Mouse (Mus musculus) heart, embryonic 11.5 days (tissue): ENCODE measurements around the gene Cox20. TPM values are rescaled to one million over a fixed set of nuclear protein-coding genes. Genes with fewer than 3 reads are reported as not detected.
A peak's percentile ranks its signal among the peaks of the same experiment; 100 is the strongest.
"Not testable (repeated sequence)": the region's sequence is repeated elsewhere in the genome, so short reads cannot be mapped to it uniquely, and the experiment has no call there.

Experiments used
- ATAC-seq: fragments of 200-750 bp; cut with Nextera tagmentation; replicated peaks from 2 replicates; pipeline ENCODE4 v1.8.0; 2017; ENCODE audit warnings: moderate library complexity; ENCODE audit not compliant: insufficient number of reproducible peaks, low FRiP score, low TSS enrichment
- H3K27ac ChIP-seq: fragments of 300-500 bp; sonication (generic); 2 replicates; pipeline ENCODE4 v1.5.1; 2014; ENCODE audit warnings: mild to moderate bottlenecking, low read depth, low read length
- H3K27me3 ChIP-seq: fragments of 300-500 bp; sonication (generic); 2 replicates; pipeline ENCODE4 v1.6.1; 2014; ENCODE audit warnings: mild to moderate bottlenecking, low read length, mixed read lengths; ENCODE audit not compliant: control insufficient read depth, insufficient read depth
- H3K36me3 ChIP-seq: fragments of 300-500 bp; sonication (generic); 2 replicates; pipeline ENCODE4 v1.6.1; 2014; ENCODE audit warnings: mild to moderate bottlenecking, low read length, moderate library complexity, mixed read lengths; ENCODE audit not compliant: control insufficient read depth, insufficient read depth
- H3K4me1 ChIP-seq: fragments of 300-500 bp; sonication (generic); 2 replicates; pipeline ENCODE4 v1.6.1; 2014; ENCODE audit warnings: low read length; ENCODE audit not compliant: control insufficient read depth, insufficient read depth
- H3K4me2 ChIP-seq: fragments of 300-500 bp; sonication (generic); 2 replicates; pipeline ENCODE4 v1.6.1; 2014; ENCODE audit warnings: mild to moderate bottlenecking, moderate library complexity
- H3K4me3 ChIP-seq: fragments of 300-500 bp; sonication (generic); 2 replicates; pipeline ENCODE4 v1.5.1; 2014; ENCODE audit warnings: low read depth, low read length
- H3K9ac ChIP-seq: fragments of 300-500 bp; sonication (generic); 2 replicates; pipeline ENCODE4 v1.6.1; 2014; ENCODE audit warnings: mild to moderate bottlenecking, low read depth, low read length, moderate library complexity
- H3K9me3 ChIP-seq: fragments of 300-500 bp; sonication (generic); replicated peaks from 2 replicates; pipeline ENCODE4 v1.6.1; 2016; ENCODE audit warnings: low read length; ENCODE audit not compliant: control insufficient read depth
- WGBS: fragments of 180-500 bp; shearing (Covaris S2); extraction: QIAGEN DNeasy Blood & Tissue Kit; methylation state at CpG from one replicate; pipeline ENCODE4 v1.1.7; 2014; ENCODE audit not compliant: insufficient replicate concordance; 5-methylcytosine and 5-hydroxymethylcytosine counted together
- polyA plus RNA-seq: library from polyadenylated mRNA; unstranded; fragments of >200 nt; fragmentation: Nextera tagmentation; extraction: Ambion mirVana; gene quantifications from 2 replicates; pipeline ENCODE4 v1.2.1, GENCODE M21; 2014

The Cox20 gene
- polyA plus RNA-seq, result 174 and 178 TPM in 2 replicates

DNA sequence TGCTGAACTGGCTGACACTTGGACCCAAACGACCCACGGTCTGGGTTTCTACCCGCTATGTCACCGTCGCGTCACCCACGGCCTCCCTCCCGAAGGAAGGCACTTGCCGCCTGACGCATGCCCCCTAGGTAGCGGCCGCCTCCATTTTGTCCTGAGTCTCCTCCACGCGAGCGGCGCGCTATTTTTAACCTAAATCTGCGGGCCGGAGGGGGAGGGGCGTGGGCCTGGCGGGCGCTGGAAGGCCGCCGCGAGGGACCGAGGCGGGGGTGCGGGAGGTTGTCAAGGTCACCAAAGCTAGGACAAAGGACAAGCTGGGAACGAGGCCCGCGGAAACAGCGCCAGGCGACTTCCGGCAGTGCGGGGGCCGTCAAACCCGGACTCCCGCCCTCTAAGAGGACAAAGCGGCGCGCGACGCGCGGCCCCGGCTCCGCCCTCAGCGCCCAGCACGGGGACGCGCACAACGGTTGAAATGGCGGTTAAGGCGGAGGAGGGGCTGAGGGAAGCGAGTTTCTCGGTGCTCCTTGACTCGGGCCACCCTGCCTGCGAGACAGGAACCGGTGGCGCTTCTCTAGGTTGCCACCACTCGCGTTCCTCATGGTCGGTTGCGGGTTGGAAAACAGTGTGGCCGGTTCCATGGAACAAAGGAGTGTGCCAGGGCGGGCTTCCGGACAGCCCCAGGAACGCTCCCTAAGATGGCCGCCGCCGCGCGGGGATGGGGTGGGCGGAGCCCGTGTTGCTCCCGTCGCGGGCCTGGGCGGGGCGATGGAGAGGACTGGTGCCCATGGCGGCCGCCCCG lies at the start of gene Cox20:
Gene Cox20, plus strand, starts transcription at position 742 of the 796 bp plus-strand sequence.
- peaks cover 14% of the 10 kb centered on the region for H3K36me3 ChIP-seq
- peak within 1 kb of the TSS; percentile 59 for H3K4me3 ChIP-seq
- peak within 1 kb of the TSS; percentile 100 for H3K27ac ChIP-seq
- H3K9me3 ChIP-seq, result no peaks in the 10 kb centered on the region
- H3K4me1 ChIP-seq, result 0 out of 2 replicates have a peak, but pooled peaks cover 10% of the 10 kb centered on the region
- no peaks in the 10 kb centered on the region for H3K27me3 ChIP-seq
- H3K4me2 ChIP-seq, result peak within 1 kb of the TSS; percentile 74
- peak; percentile 95 for ATAC-seq
- WGBS, result under 1% methylated on average over 78 of the region's 83 CpGs
- H3K9ac ChIP-seq, result peak within 1 kb of the TSS; percentile 96

DNA sequence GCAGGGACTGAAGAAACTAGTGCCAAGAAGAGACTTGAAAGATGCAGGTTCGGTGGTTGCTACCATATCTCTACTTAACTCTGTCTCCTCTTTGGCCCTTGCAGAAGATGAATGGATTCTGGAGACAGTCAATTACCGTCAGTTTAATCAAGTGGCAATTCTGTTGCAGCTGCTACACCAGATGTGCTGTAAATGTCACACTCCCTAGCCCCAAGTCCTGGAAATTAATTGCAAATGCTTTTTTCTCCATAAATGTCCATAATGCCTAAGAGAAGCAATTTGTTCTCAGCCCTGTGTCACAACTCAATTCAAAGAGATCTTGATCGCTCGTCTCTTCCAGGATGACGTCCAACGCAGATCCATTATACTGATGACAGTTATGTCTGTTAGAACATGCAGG lies 48.3 kb upstream of the Cox20 start:
- ATAC-seq, result no peak
- Histone ChIP-seq H3K4me1 (no peaks in the 10 kb centered on the region), H3K27ac (no peak overlapping the region), H3K36me3 (no peaks in the 10 kb centered on the region), H3K9me3 (no peaks in the 10 kb centered on the region), H3K4me2 (no peak overlapping the region), H3K4me3 (no peak overlapping the region), H3K9ac (no peak overlapping the region), H3K27me3 (no peaks in the 10 kb centered on the region)
- WGBS, result 81% methylated on average over 6 of the region's 6 CpGs

DNA sequence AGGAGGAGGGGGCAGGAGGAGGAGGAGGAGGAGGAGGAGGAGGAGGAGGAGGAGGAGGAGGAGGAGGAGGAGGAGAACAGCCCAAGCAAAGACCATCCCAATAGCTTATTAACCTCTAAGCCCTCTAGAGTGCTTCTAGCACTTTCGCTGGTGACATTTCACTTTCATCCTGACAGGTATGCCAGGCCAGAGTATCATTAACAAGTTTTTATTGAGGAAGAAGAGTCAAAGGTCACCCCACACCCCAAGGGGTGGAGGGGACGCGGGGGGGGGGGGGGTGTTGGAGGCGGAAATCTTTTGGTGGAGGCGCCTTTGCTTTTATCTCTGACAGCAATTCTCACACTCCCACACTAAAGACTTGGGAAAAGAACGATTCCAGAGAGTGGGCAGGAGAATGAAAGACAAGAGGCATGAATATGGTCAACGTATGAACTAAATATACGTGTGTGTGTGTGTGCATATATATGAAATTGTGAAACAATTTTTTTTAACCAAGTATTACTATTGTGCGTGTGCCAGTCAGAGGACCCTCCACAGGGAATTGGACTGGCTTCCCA lies 43.7 kb upstream of the Cox20 start:
- no peaks in the 10 kb centered on the region for H3K36me3 ChIP-seq
- no peaks in the 10 kb centered on the region for H3K4me1 ChIP-seq
- H3K9ac ChIP-seq, result peak overlapping the region; percentile 88; the same call in 1 of the 2 replicates
- H3K27me3 ChIP-seq, result no peaks in the 10 kb centered on the region
- 42% methylated on average over 9 of the region's 9 CpGs for WGBS
- H3K4me2 ChIP-seq, result peak overlapping the region; percentile 85
- H3K9me3 ChIP-seq, result no peaks in the 10 kb centered on the region
- no peak for ATAC-seq
- H3K27ac ChIP-seq, result no peak overlapping the region
- H3K4me3 ChIP-seq, result peak overlapping the region; percentile 69; the same call in 1 of the 2 replicates

- H3K4me3 ChIP-seq, result peak overlapping the region; percentile 69
- no peaks in the 10 kb centered on the region for H3K36me3 ChIP-seq
- no peaks in the 10 kb centered on the region for H3K27me3 ChIP-seq
- H3K9me3 ChIP-seq, result no peaks in the 10 kb centered on the region
- WGBS, result 8% methylated on average over 11 of the region's 11 CpGs
- H3K4me1 ChIP-seq, result no peaks in the 10 kb centered on the region
- ATAC-seq, result no peak
- peak overlapping the region; percentile 59; the same call in 1 of the 2 replicates for H3K27ac ChIP-seq
- peak overlapping the region; percentile 85 for H3K4me2 ChIP-seq
- peak overlapping the region; percentile 88 for H3K9ac ChIP-seq
Measured at GRCm38 (mm10) chr1:178275738-178276053, 43.2 kb upstream of the Cox20 start.

GRCm38 (mm10) chr1:178276054-178276911 lies 42.6 kb upstream of the Cox20 start:
- Histone ChIP-seq H3K27me3 (no peaks in the 10 kb centered on the region), H3K36me3 (no peaks in the 10 kb centered on the region), H3K9me3 (no peaks in the 10 kb centered on the region), H3K4me1 (no peaks in the 10 kb centered on the region), H3K27ac (peak overlapping the region; percentile 59; the same call in 1 of the 2 replicates), H3K9ac (peak overlapping the region; percentile 88), H3K4me2 (peak overlapping the region; percentile 85), H3K4me3 (peak overlapping the region; percentile 69)
- ATAC-seq, result peak; percentile 67
- WGBS, result 1% methylated on average over 87 of the region's 87 CpGs

DNA sequence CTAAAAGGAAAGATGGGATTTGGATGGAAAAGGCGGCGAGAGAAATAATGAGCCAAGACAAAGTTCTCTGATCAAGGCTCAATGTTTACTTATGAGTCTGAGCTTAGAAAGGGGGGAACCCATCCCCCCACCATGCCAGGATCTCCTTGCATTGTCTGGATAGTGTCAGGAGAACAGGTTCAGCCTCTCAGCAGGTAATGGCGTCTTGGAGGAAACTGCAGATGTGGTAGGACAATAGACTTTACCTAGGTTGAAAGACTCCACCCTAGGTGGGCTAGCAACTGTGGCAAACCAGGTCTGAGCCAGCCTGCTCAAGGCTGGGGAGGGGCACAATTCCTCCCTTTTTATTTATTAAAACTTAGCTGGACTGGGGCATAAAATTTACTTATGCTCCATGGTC lies 35.6 kb upstream of the Cox20 start:
- not testable (repeated sequence) for H3K4me1 ChIP-seq, H3K9ac ChIP-seq, H3K27ac ChIP-seq, H3K36me3 ChIP-seq, H3K9me3 ChIP-seq, H3K4me2 ChIP-seq, ATAC-seq, H3K4me3 ChIP-seq, H3K27me3 ChIP-seq
- 84% methylated on average over 3 of the region's 3 CpGs for WGBS

DNA sequence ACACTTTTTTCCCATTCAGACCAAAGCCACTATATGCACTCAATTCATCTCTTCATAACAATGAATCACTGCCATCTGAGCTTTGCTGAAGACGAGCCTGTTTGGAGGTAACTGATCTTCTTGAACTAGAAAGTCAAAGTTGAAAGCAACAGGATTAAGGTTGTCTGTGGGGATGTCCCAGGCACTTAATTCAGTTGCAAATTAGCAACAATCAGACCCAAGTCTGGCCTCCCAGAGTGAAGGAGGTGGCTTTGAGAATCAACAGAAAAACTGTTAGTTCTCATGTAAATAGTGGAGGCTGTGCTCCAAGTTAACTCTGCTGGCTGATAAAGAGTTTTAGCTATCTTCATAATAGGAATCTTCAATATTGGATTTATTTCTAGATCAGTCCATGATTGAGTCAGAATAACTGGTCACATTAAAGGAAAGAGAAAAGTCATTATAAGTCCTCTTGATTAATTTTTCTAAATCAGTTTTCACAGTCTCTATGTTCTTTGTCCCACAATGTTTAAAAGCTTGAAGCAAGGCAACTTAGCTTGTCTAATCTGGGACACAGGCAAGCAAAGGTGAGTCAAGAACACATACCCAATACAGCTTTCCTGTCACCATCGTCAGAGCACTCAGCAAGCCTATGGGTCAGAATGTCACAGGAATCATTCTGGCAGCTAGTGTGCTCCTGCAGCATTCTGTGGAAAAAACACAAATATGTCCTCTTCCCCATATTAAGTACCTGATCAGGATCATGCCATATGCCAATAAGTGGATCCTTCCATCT lies 34.8 kb upstream of the Cox20 start:
- no peaks in the 10 kb centered on the region; the same call in 1 of the 2 replicates for H3K9me3 ChIP-seq
- 60% methylated on average over 2 of the region's 2 CpGs for WGBS
- ATAC-seq, result no peak
- H3K9ac ChIP-seq, result no peak overlapping the region
- no peaks in the 10 kb centered on the region for H3K4me1 ChIP-seq
- H3K4me2 ChIP-seq, result no peak overlapping the region
- no peak overlapping the region for H3K4me3 ChIP-seq
- H3K27me3 ChIP-seq, result no peaks in the 10 kb centered on the region
- H3K36me3 ChIP-seq, result no peaks in the 10 kb centered on the region
- no peak overlapping the region for H3K27ac ChIP-seq
